Mouse (Mus musculus) thymus, postnatal 36 days (tissue): ENCODE measurements around the gene Fgr.
A peak's percentile ranks its signal among the peaks of the same experiment; 100 is the strongest.

ENCODE experiments used
- DNase-seq, 2 experiments: peaks; one replicate each; pipeline ENCODE4 v3.0.0; 2022; ENCODE audit warnings: mixed read lengths in 2 of 2

Fgr gene

GRCm38 (mm10) chr4:133016677-133017415, 43.0 kb downstream of the Fgr start:
- no peak for DNase-seq

DNA sequence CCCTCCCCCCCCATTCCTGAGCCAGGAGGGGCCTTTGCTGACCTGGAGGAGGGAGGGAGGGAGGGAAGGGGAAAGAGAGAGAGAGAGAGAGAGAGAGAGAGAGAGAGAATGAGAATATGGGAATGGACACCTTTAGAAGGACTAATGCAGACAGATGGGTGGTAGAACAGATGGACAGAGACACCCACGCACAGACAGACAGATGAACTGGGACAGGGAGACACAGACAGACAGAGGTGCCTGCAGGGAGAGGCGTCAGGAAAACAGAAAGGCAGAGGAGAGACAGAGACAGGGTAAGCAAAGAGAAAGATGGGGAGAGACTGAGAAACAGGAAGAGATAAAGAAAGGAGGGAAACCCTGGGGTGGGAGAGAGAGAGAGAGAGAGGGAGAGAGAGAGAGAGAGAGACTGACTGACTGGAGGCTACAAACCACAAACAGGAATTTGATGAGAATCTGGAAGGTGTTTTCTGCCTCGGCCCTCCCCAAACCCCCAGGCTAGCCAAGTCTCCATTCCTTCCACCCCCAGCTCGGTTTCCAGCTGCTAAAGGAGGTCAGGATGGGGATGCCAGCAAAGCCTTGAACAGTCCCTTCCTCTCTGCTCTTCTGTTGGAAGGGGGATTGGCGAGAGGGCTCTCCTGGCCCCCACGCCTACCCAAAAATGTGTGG, 43.8 kb downstream of the Fgr start:
- DNase-seq, result no peak

DNA sequence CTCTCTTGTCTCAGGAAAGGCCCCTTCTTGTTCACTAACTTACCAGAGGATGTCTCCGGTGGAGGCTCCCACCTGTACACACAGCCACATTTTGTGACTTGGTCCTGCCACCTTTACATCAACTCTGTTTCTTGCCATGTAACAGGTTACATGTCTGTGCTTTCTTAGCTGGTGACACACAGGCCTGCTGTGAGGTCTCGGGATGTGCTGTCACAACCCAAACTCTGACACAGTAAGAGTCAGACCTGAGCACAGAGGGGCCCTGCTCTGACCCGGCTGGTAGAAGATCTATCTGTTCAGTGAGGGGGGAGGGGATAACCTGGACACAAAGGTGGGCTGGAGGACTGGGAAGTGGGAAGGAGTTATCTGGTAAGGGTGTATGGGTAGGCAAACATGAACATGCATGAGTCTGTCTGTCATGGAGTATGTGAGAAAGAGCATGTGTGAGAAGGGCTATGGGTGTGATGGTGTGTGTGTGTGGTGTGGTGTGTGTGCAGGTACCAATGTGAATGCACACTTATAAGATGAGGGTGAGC, 44.4 kb downstream of the Fgr start:
- DNase-seq, result no peak

DNA sequence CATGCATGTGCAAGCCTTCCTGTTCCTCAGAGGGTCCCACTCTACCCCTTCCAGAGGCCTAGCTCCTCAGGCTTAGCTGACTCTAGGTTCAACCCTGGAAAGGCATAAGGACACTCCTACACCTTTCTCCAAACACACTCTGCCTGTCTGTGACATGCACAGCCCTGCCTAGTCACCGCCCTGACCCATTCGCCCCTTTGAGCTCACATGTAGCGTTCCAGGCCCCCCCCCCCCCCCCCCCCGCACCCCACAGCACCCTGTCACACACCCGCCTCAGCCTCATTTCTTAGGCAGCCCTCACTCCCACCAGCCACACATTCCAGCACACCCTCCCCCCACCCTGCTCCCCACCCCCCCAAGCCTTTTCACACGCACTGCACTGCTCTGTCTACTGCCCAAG, 46.8 kb downstream of the Fgr start:
- no peak for DNase-seq

DNA sequence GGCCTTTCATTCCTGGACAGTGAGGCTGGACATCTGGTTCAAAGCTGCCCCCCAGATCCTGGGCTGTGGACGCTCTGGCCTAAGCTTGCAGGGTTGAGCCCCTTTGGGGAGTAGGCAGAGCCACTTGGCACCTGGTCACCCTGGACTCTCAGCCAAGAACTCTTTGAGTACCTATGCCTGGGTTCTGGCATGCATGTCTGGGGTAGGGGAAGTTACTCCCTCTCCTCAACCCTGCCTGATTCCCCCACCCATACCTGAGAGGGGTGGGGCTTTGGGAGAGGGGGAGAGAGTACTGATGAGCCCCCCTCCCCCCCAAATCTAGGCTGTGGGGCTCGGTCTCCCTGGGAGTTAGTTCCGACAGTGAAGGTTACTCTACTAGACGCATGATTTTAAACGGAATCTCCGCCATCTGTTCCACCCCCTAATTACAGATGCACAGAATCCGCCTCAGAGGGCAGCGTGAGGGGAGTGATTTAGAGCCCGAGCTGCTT, 47.3 kb downstream of the Fgr start:
- DNase-seq, result no peak

- DNase-seq, result no peak
Observed at GRCm38 (mm10) chr4:133022217-133022616, 48.3 kb downstream of the Fgr start.

DNA sequence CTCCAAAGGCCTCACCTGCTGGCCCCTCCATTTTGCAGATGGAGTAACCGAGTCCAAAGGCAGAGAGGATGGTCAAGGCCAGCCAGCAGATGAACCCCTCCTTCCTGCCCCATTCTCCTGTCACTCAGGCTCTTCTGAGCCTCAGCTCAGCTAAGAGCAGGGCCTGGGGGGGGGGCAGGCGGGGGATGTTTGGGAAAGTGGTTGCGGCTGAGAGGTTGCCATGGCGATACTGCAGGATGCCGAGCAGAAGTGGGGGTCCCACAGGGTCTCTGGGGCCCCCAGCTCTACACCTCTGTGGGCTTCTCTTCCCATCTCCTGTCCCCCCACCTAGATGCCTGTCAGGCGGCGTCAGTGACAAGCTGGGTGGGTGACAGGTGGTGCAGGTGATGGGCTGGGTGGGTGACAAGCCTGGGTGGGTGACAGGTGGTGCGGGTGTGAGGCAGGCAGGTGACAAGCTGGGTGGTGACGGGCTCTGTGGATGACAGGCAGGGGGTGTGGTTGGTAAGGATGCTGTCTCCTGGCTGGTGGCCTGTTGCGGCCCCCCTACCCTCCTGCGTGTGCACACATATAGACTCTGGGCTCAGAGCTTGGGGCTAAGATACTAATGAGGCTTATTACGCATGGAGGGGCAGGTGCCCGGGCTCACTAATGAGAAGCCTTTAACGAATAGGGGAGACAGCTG, 49.2 kb downstream of the Fgr start:
- no peak for DNase-seq

DNA sequence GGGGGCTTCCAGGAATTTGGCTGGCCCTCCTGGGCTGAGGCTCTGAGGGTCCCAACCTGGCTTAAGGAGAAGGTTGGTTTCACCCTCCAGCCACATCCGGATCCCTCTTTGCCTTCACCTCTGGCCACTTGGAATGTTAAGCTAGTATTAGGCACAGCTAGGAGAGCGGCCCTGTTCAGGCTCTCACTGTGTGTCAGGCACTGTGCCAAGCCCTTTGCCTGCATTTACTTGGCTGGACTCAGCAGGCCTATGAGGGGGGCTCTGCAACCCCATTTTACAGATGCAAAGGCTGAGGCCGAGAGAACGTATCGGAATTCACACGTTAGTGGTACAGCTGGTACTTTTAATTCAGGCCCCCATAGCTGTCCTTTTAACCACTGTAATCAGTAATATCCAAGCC, 49.7 kb downstream of the Fgr start:
- DNase-seq, result no peak

DNA sequence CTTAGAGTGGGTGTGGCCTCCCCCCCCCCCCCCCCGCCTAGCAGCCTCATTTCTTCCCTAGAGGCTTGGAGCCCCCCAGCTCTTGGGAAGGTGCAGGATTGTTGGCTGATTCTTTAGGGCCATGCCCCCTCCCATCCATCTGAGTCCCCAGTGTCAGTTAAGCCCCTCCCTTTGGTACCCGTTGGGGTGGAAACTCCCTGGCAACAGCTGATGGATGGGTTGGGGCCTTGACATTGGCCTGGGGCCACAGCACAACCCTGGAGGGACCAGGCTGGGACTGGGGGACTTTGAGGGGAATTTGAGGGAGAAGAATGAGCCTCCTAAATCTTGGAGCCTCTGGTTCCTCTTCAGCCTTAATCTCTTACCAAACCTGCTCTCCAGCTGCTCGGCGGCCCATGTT, 50.5 kb downstream of the Fgr start:
- no peak for DNase-seq

GRCm38 (mm10) chr4:133024969-133025685, 51.2 kb downstream of the Fgr start:
- no peak for DNase-seq

GRCm38 (mm10) chr4:133026272-133026671, 52.4 kb downstream of the Fgr start:
- no peak for DNase-seq

DNA sequence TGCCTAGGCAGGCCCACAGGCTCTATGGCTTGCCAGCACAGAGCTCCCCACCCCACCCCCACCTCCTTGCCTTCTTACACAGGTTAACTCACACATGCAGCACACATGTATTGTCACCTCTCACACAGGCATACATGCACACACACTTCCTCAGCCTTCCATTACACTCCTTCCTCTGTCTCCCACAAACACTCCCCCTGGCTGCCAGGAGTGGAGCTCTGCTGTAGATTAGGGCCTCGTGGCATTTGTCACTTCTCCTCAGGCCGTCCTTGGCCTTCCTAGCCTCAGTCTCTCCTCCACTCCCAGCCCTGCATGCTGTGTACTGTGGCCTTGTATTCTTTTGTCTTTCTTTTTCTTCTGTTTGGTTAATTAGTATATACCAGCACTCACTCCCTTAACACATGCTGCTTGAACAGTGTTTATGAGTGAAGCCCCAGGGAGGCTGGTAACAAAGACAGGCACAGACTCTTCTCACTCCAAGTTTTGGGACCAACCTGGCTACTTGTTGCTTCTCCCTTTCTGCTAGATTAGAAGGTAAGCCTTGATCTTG, 53.0 kb downstream of the Fgr start:
- no peak for DNase-seq

- no peak for DNase-seq
Observed at GRCm38 (mm10) chr4:133027721-133028120, 53.8 kb downstream of the Fgr start.

- DNase-seq, result no peak
Observed at GRCm38 (mm10) chr4:133028193-133028592, 54.3 kb downstream of the Fgr start.

DNA sequence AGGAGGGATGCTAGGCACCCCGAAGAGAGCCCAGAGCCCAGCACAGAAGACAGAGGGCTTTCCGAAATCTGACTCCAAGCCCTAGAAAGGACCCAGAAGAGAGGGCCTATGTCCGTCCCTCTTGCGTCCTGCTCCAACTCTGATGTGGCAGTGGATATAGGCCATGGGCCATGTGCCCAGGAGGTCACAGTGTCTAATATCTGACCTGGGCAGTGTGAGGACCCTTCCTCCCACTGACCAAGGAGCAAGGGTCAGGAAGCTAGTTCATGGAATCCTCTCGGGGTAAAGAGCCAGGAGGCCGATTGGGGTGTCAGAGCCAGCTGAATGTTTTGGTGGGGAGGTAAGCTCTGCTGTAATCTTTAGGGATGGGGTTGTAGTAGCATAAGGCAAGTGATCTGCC, 55.0 kb downstream of the Fgr start:
- DNase-seq, result no peak

GRCm38 (mm10) chr4:133032410-133033095, 58.7 kb downstream of the Fgr start:
- DNase-seq, result no peak

DNA sequence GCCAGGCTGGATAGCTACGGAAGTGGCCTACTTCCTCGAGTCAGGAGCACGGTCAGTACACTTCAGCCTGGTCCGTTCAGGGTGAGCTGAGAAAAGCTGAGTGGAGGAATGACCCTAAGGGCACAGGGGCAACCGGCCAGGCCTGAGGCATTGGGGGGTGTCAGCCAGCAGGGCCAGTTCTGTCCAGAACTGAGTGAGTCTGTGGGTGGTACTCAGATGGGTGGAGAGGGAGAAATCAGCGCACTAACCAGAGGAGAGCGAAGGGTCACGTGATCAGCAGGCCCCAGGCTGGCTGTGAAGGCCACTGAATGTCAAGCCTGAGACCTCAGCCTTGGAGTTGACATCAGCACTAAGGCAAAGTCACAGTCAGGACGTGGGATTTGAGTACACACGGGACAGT, 60.6 kb downstream of the Fgr start:
- DNase-seq, result no peak

DNA sequence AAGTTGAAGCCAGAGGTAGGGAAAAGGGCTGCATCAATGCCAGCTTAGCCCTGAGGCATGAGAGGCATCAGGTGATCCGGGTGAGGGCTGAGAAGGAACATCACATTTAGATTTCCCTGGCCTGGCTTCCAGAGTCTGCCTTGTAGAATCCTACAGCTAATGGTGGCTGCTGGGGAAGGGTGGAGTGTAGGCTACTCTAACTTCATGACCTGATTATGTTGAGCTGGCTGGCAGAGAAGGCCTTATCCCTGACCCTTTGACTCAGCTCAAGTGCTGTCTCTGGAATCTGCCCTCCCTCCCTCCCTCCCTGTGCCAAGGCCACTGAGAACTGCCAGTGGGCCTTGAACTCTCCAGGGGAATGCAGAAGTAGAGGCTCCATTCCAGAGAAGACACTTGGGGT, 61.6 kb downstream of the Fgr start:
- DNase-seq, result no peak

DNA sequence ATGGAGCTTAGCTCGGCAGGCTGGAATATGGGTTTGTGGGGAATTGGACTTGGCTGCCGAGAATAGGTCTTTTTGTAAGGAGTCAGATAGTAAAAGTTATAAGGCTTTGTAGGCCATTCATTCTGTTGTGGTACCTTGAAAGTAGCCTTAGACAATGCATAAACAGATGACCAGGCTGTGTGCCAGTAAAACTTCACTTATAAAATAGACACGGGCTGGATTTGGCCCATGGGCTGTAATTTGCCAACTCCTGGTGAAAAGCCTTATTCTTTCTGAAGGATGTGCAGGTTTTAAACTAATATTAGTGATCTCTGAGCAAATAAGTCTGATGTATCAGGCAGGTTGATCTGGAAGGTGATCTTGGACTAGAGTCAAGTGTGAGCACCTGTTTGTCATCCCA, 62.1 kb downstream of the Fgr start:
- DNase-seq, result no peak

GRCm38 (mm10) chr4:133037293-133037692, 63.4 kb downstream of the Fgr start:
- DNase-seq, result no peak

DNA sequence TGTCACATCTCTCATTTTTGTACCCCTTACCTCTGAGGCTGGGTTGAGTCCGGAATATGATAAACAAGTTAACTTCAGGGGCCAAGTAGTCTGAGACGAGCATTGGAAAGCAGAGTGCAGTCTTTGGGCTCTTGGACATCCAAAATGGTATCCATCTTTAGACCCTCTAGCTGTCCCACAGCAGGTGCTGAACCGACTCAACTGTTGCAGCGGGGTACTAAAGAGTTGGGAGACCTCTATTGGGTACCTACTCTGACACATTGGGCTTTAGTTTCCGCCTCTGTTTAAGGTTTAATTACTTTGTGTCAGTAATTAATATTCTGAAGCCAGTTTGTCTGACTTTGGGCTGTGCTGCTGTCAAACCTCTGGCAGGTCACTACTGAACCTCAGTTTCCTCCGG, 63.9 kb downstream of the Fgr start:
- DNase-seq, result no peak

- peak in 1 of 2 experiments; percentile 19 for DNase-seq
Observed at GRCm38 (mm10) chr4:133038521-133039115, 64.7 kb downstream of the Fgr start.
